Mouse (Mus musculus) kidney, postnatal 4 days (tissue): ENCODE measurements around the gene Vash1.
A peak's percentile ranks its signal among the peaks of the same experiment; 100 is the strongest.

Source experiments
- DNase-seq, 2 experiments: peaks; one replicate each; pipeline ENCODE4 v3.0.0; 2021; ENCODE audit warnings: mixed read lengths in 2 of 2

Vash1 gene

DNA sequence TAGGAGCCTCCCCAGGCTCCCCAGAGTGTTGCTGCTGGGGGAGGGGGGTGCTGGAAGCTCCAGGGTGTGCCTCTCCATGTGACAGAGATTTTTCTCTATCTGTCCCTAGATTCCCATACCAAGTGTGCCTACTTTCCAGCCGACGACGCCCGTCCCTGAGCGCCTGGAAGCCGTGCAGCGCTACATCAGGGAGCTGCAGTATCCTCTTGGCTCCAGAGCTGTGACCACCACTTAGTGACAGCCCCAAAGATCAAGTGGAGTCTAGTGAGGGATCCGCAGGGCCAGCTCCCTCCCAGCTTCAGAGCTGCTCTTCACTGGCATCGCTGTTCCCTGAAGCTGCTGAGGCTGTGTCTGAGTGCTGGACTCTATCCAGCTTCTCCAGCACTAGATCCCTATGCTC lies 6.8 kb downstream of the Vash1 start:
- no peak for DNase-seq

GRCm38 (mm10) chr12:86686551-86687330 lies 8.2 kb downstream of the Vash1 start:
- DNase-seq: no peak

DNA sequence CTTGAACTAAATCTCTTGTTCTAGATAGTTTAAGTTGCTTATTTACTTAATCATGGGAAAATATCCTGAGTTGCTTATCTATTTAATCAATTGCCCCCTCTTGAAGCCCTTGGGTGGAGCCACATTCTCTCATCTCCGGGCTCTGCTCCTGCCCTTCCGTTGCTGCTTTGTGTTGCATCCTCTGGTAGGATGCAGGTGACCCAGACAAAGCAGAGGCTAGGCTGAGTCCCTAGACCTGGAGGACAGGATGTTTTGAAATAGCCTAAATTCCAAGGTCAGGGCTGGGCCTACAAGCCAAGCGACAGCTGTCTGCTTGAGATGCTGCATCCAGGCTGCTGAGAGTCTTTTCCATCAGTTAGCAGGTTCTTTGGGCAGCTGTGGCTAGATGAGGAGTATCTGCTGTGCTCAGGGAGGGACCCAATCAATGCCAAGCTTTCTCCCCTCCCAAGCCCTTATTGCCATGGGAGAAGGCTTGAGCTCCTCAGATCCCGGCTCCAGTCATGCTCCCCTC lies 9.0 kb downstream of the Vash1 start:
- peak in 1 of 2 experiments; percentile 31 for DNase-seq

- peak in 1 of 2 experiments; percentile 51 for DNase-seq
These were observed 9.6 kb downstream of the Vash1 start for GRCm38 (mm10) chr12:86687971-86688573.

DNA sequence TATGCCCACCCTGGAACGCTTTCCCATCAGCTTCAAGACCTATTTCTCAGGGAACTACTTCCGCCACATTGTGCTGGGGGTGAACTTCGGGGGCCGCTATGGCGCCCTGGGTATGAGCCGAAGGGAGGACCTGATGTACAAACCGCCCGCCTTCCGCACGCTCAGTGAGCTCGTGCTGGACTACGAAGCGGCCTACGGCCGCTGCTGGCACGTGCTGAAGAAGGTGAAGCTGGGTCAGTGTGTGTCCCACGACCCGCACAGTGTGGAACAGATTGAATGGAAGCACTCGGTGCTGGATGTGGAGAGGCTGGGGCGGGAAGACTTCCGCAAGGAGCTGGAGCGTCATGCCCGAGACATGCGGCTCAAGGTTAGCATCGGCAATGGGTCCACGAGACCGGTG lies 10.4 kb downstream of the Vash1 start:
- no peak for DNase-seq

GRCm38 (mm10) chr12:86690700-86691485 lies 12.4 kb downstream of the Vash1 start:
- peak in 1 of 2 experiments; percentile 39 for DNase-seq

GRCm38 (mm10) chr12:86692471-86693356 lies 14.2 kb downstream of the Vash1 start:
- peak; percentile 66 to 75 for DNase-seq

- no peak for DNase-seq
These were observed 14.9 kb downstream of the Vash1 start for GRCm38 (mm10) chr12:86693389-86693788.

GRCm38 (mm10) chr12:86694441-86694840 lies 15.9 kb downstream of the Vash1 start:
- no peak for DNase-seq

DNA sequence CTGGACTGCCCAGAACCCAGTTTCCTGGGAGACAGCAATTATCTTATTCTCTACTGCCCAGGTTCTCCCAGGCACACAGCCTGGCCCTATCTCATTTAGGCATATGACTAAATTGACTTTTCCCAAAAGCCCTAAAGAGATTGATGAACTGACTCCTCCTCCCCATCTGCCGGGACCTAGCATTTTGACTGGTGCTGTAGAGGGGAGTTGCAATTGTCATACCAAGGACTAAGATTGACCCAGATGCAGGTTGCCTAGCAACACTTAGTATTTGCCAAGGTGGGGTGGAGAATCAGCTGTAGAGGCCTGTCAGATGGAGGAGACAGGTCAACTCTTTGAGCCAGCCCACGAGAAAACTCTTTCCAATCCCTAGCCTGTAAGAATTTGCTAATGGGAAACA lies 19.5 kb downstream of the Vash1 start:
- no peak for DNase-seq

DNA sequence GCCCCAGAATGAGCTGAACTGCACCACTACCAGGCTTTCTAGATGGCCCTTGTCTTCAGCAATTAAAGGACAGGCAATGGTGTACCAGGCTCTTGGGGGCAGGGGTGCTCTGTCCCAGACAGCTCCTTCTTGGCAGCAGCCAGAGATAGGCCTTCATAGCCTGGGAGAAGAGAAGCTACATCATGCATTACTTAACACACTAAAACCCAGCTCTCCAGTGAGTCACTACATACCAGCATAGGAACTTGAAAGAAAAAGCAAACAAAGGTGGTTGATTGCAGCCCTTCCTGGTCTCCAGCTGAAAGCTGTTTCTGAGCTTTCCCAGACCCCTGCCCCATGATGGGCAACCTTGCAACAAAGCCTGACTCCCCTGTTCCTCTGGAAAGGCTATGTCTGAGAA lies 20.0 kb downstream of the Vash1 start:
- DNase-seq: no peak

DNA sequence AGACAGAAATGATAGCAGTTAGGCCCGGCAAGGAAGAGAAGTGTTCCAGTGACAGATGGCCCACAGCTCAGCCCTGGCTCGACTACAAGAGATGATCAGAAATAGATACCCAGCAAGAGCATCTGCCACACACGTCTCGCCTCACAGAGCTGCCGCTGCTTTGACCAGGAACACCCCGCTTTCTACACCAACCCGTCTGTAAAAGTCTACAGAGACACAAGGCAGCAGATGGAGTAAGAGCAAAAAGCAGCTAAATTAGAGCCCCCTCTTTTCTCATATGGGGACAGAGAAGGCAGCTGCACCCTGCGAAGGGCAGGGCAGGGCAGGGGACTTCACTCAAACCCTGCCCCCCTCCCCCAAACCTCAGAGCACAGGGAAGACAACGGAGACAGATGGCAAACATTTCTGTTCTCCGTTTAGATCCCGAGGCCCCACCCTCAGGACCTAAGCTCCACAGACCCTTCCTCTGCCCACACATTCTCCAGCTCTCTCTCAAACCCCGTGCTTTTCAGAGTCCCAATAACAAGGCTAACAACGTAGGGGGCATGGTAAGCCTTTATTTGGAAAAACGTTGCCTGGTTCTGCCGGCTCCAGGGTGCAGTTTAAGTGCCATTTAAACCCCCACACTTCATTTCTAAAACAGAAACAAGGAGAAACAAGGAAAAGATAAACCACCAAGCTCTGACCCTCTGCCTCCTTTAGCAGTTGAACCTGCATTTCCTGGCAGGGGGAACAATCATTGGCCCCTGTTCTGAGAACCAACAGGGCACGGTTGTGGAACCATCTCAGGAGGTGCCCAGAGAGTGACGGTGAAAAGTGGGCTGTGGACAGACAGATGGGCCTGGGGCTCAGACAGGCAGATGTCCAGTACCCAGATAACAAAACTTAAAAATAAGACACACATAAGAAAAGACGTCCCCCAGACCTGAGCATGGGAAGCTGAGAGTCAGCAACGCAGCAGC lies 21.7 kb downstream of the Vash1 start:
- no peak for DNase-seq

DNA sequence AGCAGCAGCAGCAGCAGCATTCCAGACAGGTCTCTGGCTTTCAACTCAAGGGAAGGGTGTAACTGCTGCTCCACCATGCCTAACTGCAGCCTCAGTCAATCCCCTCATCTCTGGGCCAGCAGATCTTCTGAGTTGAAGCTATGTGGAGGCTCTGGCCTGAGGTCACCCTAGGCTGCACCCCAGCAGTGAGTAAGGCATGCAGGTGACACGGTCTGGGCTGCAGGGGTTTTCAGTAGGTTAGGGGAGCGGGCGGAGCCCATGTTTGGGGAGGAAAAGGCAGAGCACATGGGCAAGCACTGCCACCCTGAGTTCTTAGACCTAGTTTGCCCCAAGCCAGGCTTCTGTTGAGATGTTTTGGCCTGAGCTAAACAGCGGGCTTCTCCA lies 22.4 kb downstream of the Vash1 start:
- no peak for DNase-seq

GRCm38 (mm10) chr12:86701491-86701890 lies 23.0 kb downstream of the Vash1 start:
- no peak for DNase-seq

GRCm38 (mm10) chr12:86702690-86703089 lies 24.2 kb downstream of the Vash1 start:
- DNase-seq: no peak

GRCm38 (mm10) chr12:86705843-86706242 lies 27.3 kb downstream of the Vash1 start:
- DNase-seq: no peak

GRCm38 (mm10) chr12:86714026-86714425 lies 35.5 kb downstream of the Vash1 start:
- DNase-seq: no peak

GRCm38 (mm10) chr12:86715401-86715800 lies 36.9 kb downstream of the Vash1 start:
- DNase-seq: peak; percentile 82 to 84

DNA sequence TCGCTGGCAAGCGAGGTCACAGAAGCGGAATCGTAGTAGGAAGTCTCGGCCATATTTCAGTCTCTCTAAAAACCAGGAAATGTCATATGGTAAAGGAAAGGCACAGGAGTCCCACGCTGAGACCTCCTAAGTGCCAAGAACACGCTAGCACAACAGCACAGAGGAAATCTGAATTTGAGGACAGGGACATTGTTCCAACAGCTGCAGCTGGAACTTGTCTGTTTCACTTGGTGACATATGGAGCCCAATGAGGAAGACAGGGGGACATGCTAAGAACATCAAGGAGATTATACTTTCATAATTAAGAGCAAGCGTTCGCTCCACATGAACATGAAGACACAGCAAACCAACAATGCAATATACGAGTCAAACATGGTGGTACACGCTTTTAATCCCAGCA lies 38.5 kb downstream of the Vash1 start:
- DNase-seq: no peak

DNA sequence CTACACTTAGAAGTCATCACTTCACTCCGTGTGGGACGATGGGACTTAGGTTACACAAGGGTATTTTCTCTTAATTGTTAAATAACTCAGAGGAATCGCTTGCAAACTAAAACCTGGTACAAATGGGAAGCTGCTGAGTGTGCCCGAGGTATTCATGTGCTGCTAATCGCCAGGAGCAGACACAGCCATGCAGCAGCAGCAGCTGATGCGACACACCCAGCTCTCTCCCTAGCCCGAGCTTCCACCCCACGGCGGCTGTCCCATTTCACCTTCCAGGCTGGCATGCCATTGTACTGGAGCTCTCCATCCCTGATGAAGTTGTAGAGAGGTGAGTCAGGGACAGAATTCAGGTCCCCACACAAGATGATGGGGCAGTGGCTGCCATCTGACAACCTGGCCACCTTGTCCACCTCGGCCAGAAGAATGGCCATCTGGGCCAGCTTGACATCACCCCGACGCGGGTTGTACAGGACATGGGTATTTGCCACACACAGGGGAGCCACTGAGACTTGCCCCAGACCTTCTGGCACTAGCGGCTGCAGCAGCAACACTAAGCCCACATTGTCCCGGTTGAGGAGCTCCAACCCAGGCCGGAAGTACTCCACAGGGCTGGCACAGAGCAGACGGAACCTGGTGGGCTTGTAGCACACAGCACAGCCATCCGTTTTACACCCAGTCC lies 41.6 kb downstream of the Vash1 start:
- DNase-seq: no peak

- DNase-seq: no peak
These were observed 43.0 kb downstream of the Vash1 start for GRCm38 (mm10) chr12:86721453-86721852.
